Mouse (Mus musculus): ENCODE results near the gene Spata2.

Spata2 gene

DNA sequence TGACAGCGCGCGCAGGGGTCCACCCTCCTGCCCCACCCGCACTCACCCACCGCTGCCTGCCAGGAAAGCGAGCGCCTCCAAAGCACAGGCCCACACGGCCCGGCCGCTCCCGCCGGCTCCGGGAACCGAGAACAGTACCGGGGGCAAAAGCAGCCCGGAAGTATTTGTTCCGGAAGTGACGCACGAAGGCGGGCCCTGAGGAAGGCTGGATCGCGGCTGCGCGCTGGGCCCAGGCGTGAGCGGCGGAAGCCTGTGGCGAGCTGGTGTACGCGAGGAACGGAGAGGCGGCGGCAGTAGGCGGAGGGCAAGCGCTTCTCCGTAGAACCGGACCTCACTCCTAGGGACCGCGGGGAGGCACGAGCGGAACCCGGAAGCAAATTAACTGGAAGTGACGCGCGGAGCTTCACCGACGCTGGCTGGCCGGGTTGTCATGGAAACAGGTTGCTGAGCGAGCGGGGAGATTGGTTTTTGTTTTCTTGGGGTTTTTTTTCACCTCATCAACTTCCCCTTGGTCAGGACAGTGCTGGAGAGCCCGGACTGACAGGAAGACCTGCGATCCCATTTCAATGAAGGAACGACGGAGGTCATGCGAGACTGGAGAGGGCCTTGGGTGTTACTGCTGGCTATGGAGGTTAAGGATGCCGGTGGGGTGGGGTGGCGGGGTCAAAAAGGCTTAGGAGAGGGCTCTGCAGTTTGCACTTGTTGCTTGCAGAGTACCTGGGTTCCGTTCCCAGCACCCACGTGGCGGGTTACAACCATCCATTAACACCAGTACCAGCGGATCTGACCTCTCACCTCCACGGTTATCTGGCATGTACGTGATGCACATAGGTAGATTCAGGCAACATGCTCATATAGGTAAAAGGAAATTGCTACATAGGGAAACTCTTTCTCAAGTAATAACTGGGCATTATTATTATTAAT is at the start of gene Spata2:
Spata2 (minus strand) TSS at position 175 of the 924 bp plus-strand sequence.
- peak; percentile 86 for DNase-seq (ENCODE audit: low read depth, low spot score)

DNA sequence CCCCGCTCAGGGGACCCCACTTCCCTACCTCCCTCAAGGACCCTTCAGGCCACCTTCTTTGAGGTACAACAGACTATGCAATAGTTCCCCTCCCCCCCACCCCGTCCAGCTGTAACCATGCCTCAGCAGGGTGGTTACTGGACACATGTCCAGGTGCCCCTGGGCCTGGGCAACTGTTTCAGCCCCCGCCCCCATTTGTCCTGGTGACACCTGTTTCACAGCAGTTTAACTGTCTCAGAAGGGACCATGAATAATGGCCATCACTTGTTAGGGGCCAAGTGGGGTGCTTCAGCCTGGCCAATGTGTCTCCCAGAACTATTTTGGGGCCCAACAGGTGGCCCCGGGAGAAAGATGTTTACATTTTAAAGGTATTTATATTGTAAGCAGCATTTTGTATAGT is 49.7 kb upstream of the Spata2 start:
- no peak for DNase-seq (ENCODE audit: low read depth, low spot score)

DNA sequence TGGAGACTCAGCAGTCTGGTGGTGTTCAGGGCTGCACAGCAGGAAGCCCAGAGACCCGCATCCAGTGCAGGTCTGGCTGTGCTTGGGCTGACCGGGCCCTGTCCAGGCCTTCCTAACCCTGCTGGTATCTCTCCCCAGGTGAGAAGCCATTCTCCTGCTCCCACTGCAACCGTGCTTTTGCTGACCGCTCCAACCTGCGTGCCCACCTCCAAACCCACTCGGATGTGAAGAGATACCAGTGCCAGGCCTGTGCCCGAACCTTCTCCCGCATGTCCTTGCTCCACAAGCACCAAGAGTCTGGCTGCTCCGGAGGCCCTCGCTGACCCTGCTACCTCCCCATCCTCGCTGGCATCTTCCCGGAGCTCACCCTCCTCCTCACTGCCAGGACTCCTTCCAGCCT is 49.1 kb upstream of the Spata2 start:
- no peak for DNase-seq (ENCODE audit: low read depth, low spot score)

DNA sequence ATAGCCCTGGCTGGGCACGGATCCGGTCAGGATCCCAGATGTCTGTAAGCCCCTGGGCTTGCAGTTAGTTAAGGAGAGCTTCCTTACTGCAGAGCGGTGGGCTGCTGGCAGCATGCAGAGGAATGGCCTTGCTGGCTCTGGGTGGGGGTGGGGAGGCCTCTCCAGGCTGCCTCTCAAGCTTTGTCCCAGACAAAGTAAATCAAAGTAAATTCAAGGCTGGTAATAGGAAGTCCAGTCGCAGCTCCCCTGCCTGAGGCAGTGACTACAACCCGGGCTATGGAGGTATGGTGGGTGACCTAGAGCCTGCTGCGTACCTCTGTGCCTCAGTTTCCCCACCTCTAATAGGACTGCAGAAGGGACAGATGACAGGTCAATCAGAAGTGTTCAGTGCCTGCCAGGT is 48.6 kb upstream of the Spata2 start:
- no peak for DNase-seq (ENCODE audit: low read depth, low spot score)

DNA sequence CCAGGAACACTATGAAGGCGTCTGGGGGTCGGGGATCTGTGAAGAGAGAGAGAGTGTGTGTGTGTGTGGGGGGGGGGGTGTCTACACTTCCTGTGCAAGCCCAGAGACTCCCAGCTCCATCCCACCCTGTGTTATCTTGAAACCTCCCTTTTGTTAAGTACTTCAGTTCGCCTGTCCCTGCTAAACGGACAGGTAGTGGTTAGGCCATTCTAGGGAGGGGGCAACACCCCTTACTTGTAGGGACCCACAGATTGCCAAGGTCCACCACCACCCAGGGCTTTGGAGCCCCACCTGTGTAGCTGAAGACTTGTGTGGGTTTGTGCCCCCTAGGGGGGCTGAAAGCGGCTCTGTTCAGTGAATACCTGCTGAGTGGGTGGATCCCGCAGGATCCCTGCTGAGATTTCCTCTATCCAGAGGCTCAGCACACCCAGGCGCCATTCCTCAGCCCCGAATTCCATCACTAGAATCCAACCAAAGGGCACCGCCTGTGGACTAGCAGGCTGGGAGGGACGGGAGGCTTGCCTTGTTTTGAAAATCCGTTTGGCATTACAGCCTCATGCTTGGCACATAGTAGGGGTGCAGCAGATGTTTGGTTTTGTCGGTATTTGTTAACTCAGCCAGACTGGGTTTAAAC is 47.9 kb upstream of the Spata2 start:
- DNase-seq (ENCODE audit: low read depth, low spot score), result no peak

DNA sequence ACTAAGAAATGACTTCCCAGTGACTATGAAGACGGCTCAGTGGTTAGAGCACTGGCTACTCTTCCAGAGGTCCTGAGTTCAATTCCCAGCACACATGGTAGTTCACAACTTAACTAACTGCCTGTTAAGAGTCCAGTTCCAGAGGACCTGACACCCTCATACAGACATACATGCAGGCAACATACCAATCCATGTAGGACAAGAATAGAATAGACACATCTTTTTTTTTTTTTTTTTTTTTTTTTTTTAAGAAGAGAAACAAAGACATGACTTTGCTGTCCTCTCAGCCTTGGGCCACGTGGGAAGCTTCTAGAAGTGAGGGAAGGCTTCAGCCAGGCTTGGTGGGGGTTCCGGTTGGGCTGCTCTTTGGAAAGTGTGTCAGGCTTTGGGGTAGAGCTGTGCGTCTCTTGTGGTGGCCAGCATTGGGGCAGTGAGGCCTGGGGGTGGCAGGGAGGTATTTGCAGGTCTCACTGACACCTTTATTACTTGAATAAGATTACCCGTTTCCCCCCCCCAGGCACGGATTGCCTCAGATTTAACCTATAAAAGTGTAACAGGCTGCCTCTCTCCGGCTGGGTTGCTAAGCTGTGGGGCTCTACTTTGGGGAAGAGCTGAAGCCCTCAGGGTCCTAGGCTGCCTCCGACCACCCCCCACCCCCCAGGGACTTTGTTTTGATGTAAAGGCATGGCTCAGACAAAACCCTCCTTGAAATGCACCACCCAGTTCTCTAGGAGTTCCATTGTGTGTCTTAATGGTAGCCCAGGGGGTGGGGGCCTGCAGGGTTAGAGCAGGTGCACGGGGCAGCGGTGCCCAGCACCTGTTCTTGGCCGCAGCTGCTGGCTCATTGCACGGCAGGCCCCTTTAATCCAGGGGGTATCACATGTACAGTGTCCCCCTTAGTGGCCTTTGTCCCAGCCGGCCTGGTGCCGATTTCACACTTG is 47.1 kb upstream of the Spata2 start:
- no peak for DNase-seq (ENCODE audit: low read depth, low spot score)

DNA sequence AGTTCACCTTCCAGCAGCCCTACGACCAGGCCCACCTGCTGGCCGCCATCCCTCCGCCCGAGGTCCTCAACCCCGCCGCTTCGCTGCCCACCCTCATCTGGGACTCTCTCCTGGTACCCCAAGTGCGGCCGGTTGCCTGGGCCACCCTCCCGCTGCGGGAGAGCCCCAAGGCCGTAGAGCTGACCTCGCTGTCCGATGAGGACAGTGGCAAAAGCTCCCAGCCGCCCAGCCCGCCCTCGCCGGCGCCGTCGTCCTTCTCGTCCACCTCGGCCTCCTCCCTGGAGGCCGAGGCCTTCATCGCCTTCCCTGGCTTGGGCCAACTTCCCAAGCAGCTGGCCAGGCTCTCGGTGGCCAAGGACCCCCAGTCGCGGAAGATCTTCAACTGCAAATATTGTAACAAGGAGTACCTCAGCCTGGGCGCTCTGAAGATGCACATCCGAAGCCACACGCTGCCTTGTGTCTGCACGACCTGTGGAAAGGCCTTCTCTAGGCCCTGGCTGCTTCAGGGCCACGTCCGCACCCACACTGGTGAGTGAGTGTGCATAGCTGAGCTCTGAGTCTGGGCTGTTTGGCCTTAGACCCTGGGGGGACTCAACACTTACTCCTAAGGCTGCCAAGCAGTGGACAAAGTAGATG is 46.1 kb upstream of the Spata2 start:
- DNase-seq (ENCODE audit: low read depth, low spot score), result no peak

DNA sequence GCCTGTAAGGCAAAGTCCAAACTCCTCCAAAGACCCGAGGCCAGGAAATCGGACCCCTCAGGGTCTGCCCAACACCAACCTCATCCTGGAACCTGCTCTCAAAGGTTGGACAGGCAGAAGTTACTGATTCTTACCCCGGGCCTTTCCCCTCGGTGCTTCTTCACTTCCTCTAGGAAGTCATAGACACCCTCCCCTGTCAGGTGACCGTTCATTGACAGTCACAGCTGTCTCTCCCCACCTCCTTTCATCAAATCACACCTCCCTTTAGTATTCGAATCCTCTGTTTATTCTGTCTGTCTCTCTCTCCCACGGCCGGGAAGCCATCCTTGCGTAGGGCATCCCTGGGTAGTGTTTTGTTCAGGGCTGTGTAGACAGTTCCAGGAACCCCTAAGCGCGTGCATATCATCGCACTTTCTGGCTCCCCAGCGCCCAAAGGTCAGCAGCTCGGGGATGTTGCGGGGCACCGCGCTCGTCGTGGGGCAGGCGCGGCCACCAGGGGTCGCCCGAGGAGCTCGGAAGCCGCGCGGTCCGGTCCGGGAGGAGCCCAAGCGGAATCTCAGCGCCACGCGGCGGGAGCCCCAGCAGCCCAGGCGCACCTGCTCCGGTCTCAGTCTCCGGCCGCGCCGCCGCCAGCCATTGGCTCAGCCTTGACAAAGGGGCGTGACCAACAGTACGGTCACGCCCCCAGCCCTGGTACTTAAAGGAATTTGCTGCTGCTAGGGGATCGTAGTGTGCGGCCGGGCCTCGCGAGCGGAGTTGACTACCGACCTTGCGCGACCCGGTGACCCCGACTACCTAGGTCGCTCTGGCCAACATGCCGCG is 45.0 kb upstream of the Spata2 start, which contains the start of gene Snai1:
Snai1 (plus strand) TSS at position 720 of the 822 bp plus-strand sequence.
- DNase-seq (ENCODE audit: low read depth, low spot score), result peak; percentile 63

DNA sequence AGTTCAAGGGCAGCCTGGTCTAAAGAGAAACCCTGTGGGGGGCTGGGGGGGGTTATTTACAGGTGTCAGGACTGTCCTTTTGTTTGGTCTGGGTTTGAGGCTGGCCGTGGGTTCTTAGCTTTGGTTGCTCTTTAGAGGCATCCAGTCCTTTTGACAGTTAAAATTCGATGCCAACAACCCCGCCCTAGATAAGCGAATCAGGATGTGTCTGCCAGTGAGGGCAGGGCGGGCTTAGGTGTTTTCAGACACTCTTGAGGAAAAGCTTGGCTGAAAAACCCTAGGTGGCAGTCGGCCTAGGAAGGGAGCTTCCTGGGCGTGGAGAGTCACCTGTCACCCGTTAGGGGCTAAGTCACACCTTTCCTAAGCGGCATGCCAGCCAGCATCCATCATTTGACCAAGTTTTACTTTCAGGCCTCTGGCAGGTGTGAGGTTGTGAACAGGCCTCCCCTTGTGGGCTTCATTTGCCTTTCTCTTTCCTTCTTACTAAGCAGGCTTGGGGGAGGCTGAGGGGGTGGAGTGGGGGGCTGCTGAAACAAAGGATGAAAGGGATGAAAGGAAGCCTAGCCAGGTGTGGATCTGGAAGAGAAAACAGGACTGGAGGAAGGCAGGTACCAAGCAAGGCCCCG is 43.7 kb upstream of the Spata2 start:
- DNase-seq (ENCODE audit: low read depth, low spot score), result no peak

DNA sequence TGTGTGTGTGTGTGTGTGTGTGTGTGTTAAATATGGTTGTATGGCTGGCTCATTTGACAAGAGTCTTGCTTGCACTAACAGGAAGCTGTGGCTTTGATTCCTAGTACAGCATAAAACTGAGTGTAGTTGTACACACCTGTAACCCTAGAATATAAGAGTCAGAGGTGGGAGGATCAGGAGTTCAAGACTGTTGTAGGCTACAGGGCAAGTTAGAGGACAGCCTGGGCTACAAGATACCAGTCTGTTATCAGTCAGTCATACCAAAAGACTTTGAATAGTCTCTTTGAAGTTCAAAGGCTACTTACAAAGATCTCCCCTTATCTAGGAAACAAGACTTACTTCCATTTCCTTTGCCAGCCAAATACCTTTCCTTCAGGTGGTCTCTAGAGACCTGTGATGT is 41.2 kb upstream of the Spata2 start:
- DNase-seq (ENCODE audit: low read depth, low spot score), result no peak

DNA sequence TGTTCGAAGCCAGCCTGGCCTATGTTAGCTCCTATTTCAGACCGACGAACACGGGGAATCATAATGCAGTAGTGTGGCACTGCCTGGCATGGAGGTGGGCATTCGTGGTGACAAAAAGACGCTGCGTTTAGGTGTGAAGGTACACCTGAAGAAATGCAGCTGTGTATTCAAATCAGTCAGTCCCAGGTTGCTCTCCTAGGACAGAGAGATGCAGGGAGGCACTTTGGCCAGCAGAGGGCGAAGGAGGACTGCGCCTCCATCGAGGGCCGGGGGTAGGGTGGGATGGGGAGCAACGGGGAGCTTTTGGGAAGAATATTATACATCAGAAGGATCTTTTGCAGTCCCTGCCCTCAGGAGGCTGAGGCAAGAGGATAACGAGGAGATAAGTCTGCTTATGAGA is 39.4 kb upstream of the Spata2 start:
- DNase-seq (ENCODE audit: low read depth, low spot score), result no peak

DNA sequence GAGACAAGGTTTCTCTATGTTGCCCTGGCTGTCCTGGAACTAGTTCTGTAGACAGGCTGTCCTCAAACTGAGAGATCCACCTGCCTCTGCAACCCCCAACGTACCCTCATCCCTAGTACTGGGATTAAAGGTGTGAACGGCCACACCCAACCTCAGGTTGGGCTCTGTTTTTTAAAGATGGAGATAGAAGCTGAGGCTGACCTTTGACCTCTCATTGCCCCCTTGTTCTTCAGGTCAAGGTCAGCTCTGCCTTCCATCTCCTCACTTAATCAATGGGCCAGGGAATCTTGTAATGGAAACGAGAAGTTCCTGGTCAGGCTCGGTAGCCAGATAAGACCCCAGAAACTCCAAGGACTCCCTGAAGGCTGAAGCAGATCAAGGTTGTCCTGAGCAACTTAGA is 37.8 kb upstream of the Spata2 start:
- no peak for DNase-seq (ENCODE audit: low read depth, low spot score)

DNA sequence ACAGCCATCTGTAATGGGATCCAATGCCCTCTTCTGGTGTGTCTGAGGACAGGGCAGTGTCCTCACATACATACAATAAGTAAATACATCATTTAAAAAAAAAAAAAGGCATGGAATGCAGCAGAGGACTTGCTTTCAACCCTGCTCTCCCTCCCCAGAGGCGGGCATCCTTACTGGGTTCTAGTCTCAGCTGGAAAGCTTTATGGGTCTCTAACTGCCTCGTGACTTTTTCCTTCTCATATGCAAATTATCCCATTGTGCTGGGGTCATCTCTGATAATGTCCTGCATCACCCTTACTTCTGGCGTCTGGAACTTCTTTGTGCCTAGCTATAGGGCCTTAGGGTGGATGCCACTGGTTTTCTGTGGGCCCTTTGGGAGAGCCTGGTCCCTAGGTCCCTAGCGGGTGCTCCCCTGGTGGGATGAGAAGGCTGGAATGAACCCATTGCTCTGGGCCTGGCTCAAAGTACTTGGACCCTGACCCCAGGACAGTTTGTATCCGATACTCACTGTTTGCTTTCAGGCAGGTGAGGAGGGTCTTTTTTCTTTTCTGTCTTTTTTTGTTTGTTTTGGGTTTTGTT is 37.3 kb upstream of the Spata2 start:
- no peak for DNase-seq (ENCODE audit: low read depth, low spot score)

DNA sequence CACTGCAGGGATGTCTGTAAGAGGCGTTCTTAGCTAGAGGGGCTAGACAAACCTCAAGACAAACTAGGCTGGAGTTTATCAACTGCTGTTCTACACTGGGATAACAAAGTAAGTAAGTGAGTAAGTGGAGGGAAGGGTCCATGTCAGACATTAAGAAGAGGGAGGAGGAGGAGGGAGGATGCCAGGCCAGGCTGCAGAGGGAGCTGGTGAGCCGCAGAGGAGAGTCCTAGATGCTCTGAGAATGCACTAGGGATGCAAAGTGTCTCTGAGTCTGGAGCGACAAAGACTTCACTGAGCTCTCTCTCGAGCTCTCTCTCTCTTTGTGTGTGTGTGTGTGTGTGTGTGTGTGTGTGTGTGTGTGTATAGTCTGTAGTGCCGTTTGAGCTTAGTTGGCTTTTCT is 35.6 kb upstream of the Spata2 start:
- DNase-seq (ENCODE audit: low read depth, low spot score), result no peak

DNA sequence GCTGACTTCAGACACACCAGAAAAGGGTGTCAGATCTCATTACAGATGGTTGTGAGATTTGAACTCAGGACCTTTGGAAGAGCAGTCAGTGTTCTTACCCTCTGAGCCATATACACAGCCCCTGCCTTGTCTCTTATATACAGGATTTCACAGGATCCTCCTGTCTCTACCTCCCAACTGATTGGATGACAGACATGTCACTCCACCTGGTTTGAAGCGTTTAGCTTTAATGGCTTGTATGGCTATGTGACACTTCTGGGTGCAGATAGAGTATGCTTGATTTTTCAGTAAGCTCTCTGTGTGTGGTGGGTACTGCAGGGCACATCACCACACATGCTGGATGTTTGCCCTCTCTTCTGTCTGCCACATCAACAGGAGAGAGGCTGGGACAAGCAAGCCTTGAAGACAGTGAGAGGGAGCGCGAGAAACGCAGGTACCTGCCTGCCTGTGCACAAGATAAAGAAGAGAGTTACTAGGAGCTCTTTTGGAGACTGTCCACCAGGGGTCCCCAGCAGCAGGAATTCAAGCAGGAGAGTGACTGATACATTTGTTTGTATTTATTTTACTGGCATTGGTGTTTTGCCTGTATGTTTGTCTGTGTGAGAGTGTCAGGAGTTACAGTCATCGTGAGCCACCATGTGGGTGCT is 27.0 kb upstream of the Spata2 start:
- no peak for DNase-seq (ENCODE audit: low read depth, low spot score)

DNA sequence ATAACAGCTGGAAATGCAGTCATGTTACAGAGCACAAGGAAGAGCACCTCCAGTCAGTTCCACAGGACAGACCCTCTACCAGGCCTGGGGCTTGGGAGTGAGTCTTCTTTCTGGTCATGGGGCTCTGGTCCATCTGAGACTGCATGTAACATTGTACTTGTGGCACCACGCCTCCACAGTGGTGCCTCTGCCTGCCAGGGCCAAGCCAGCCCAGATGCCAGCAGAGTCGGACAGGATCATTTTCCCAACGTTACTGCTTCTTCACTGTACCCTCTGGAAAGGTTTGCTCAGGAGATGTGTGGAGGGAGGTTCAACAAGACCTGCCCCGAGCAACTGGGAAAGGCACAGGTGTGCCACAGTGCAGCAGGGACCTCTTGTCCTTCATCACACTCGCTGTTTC is 23.0 kb upstream of the Spata2 start:
- DNase-seq (ENCODE audit: low read depth, low spot score), result no peak

DNA sequence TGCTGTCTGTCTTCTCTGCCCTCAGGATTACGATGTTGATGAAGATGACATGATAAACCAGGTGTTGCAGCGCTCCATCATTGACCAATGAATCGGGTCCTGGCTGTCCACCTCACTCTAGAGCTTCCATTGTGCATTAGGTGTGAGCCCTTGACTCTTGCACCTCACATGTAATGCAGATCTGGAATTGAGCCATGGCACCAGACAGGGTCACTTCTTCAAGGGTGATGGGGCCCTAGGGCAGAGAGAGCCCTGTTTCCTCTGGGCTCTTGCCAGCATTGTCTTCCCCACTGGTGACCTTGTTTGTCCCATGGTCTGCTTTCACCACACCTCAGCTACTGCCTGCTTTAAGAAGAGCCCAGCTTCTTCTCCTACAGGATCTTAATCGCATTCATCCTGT is 22.0 kb upstream of the Spata2 start:
- no peak for DNase-seq (ENCODE audit: low read depth, low spot score)

DNA sequence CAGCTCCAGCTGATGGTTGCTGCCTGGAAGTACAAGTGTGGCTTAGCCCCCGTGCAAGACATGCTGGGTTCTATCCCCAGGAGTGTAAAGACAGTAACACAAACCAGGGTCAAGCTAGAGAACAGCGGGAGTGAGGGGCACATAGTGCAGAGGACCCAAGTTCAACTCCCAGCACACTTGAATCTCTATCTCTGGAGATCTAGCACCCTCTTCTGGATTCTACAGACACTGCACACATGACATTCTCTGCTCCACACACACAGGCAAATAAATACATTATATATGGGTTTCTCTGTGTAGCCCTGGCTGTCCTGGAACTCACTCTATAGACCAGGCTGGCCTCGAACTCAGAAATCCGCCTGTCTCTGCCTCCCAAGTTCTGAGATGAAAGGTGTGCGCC is 20.3 kb upstream of the Spata2 start:
- DNase-seq (ENCODE audit: low read depth, low spot score), result no peak

DNA sequence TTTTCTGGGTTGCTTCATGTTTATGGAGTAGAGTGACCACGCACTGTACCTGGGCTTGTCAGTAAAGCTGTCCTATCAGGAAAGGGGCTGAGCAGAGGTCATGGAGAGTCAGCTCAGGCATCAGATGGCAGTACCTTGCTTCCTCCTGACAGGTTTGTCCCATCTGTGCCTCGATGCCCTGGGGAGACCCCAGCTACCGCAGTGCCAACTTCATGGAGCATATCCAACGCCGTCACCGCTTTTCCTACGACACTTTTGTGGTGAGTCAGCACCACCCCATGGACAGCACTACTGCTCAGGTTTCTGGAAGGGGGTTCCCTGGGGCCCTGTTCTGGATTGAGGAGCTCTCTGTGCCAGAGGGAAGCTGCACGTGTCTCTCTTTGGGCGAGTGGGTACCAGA is 19.7 kb upstream of the Spata2 start:
- DNase-seq (ENCODE audit: low read depth, low spot score), result no peak

Measured in retina, adult 2 months (tissue).